Mouse (Mus musculus) heart, postnatal 25 days (tissue): ENCODE data around the gene Clasp1. TPM values are rescaled to one million over a fixed set of nuclear protein-coding genes. Genes with fewer than 3 reads are reported as not detected.

Experiments
- DNase-seq: peaks from one replicate; pipeline ENCODE4 v3.0.0; 2022; ENCODE audit warnings: low spot score
- intact Hi-C: fragments of 180-260 bp; cut with DNase I; formaldehyde crosslinking; loops from one replicate; pipeline ENCODE4 v1.15.1; 2025
- total RNA-seq, 2 experiments: library from RNA; stranded (reverse); gene quantifications; 2 replicates each; pipeline ENCODE4 v1.2.3; 2021

The Clasp1 gene
- total RNA-seq, 2 experiments from 2014 or later: 296 to 379 TPM

DNA sequence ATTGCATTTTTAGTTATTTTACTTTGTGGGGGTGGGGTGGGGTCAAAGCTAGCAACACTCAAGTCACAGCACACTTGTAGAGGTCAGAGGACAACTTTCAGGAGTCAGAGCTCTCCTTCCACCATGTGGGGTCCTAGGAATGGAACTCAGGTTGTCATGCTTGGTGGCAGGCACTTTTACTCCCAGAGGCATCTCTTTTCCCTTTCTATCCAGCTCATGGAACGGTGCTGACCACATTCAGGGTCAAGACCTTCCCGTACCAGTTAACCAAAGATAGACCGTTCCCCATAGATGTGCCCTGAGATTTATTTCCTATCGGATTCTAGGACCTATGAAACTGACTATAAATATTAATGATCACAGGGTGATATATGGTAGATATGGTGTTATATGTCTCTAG is 13.1 kb downstream of the Clasp1 start:
- intact Hi-C loops: no loop called here
- DNase-seq: no peak

DNA sequence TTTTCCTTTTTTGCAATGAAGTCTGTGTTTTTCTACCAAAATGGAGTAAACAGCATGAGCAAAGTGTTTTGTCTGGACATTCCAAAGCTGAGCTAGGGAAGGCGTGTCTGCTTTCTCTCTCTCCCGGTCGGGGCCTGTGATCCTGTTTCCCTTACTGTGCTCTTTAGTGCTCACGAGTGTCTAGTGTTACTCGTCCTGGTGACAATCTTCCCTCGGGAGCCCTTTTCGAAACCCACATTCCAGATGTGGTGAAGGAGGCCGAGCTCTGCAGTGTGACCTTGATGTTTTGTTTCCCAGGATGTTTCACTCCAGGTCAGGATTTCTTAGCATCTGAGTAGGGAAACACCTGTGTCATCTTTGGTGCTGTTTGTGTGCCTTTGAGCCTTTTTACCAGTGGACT is 13.7 kb downstream of the Clasp1 start:
- no peak for DNase-seq
- intact Hi-C loops: no loop called here

DNA sequence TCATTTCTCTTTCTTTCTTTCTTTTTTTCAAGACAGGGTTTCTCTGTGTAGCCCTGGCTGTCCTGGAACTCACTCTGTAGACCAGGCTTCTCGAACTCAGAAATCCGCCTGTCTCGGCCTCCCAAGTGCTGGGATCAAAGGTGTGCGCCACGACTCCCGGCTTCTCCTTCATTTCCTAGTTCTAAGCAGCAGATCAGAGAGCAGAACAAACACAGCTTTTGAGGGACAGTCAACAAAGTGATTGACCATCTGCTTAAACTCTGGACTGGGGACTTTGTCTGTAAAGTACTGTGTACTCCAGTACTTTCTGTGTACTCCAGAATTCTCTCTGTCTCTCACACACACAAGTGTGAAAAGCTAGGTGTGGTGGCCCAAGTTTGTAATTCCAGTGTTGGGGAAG is 14.1 kb downstream of the Clasp1 start:
- no peak for DNase-seq
- intact Hi-C loops: no loop called here

DNA sequence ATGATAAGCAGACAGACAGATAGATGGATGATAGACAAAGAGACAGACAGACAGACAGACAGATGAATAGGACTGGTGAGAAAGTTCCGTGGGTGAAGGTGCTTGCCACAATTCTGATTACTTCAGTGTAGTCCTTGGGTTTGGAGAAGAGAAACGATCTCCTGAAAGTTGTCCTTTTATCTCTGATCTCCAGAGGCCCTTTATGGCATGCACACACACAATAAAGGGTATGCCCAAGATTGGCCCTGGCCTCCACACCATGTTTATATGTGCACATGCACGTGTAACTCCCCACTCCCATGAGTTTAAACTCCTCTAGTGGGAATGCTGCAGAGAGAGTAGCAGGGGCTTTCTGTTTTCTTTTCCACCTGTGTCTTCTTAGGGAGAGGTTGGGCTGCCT is 14.6 kb downstream of the Clasp1 start:
- intact Hi-C loops: no loop called here
- no peak for DNase-seq

DNA sequence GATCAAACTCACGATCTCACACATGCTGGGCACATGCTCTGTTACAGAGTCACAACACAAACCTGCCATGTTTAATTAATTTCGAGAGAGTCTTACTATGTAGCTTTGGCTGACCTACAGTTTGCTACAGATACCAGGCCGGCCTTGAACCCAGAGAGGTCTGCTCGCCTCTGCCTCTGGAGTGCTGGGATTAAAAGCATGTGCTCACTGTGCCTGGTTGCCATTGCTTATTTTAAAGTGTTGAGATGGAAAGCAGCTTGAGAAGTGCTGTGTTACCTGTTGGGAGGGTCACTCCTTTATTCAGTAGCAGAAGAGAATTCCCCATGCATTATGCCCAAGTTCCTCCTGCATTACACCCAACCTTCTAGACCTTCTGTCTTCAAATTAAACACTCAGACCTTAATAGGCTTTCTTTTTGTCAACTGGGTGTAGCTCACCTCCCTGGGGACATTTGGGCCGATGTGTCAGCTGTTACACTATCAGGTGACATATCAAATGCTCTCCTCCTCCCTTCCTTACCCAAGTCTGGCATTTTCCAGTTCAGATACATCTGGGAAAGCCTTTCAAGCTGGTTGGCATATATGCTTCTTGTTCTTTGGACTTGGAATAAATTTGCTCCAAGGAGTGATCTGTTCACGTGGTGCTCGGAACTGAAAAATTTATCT is 18.9 kb downstream of the Clasp1 start:
- DNase-seq: no peak
- intact Hi-C loops: no loop called here

DNA sequence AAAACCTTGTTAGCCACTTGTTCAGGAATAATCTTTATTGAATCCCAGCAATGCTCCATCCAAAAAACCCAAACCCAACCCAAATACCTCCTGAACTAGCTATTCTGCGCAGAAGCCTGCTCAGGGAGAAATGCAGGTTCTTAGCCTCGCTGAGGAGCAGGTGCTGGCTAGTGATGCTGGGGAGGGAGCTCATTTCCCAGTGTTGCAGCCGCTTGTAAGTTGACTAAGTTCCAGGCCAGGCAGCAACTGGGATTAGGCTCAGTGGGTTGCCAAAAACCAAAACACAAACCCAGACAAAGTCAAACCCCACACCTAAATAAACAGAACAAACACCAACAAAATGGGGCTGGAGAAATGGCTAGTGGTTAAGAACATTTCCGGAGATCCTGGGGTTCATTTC is 20.4 kb downstream of the Clasp1 start:
- no peak for DNase-seq

DNA sequence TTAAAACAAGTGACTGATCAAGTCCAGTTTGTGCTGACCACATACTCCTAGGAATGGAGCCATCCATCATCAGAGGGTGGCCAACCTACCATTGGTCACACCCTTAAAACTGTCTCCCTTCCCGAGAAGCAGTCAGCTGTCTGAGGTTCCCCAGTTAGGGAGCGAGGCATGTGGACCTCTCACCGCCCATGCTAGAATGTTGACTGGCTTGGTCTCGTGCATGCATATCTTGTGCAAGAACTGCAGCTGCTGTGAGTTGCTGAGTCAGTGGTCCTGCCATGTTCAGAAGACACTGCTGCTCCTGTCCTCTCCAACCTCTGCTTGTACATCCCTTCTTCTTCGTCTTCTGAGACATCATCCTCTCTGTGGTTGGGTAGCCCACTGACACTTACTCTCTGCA is 22.0 kb downstream of the Clasp1 start:
- intact Hi-C loops: no loop called here

More for the DNA sequence above, 20.4 kb downstream of the Clasp1 start:
- intact Hi-C loops: no loop called here

DNA sequence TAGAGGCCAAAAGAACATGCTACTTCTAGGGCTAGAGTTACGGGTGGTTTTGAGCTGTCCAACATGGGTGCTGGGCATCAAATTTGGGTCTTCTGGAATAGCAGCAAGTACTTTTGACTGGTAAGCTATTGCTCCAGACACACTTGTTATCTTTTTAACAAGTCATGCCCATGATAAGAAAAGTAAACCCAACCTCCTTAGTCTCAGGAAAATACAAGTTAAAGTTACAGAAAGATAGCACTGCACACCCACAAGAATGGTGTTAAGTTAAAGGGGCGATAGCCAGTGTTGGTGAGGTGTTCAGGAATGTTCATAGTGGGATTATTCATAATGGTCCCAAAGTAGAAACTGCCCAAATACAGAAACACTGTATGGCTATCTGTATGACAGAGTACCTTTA is 24.3 kb downstream of the Clasp1 start:
- intact Hi-C loops: no loop called here
- no peak for DNase-seq

More for the DNA sequence above, 22.0 kb downstream of the Clasp1 start:
- no peak for DNase-seq

DNA sequence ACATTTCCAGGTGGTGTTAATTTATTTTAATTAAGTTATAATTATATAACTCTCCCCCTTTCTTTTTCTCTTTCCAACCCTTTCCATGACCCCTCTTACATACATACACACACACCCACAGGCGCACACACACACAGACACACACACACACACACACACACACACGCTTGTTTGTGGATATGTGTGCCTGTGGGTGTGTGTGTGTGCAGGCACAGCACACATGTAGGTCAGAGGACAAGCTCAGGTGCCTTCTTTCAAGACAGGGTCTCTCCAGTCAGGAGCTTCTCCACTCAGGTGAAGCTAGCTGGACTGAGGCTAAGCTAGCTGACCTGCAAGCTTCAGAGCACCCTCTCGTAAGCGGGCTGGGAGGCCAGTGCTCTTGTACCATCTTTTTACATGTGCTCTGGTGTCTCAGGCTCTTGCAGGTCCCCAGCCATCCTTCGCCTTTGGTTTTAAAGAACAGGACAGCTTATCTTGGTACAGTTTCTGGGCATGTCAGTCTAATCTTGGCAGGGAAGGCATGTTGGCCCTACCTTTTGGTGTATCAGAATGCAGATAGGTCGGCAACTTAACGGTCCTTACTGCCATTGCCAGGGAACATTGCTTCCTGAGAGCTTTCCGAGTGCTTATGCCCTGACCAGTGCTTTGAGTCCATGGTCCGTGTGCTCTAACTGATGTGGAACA is 28.3 kb downstream of the Clasp1 start:
- intact Hi-C loops: loop anchor here (5.0 kb wide), 1 partner anchor 40 kb away; no protein-coding TSS in a partner anchor
- no peak for DNase-seq

DNA sequence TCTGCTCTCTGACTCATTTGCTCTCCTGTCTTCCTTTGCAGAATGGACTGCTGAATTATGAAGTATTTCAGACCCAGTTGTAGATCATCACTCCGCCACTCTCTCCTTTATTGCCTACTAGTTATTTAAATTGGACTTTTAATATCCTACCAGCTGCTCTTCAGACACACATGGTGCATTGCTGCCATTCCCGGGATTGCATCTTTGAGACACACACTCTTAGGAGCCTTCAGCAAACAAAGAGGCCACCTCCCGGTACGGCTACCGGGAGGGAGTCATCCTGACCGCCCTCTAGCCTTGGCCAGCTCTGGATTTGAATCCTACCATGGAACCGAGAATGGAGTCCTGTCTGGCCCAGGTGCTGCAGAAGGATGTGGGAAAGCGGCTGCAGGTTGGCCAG is 30.5 kb downstream of the Clasp1 start:
- intact Hi-C loops: loop anchor here (5.0 kb wide), 1 partner anchor 38 kb away; no protein-coding TSS in a partner anchor
- DNase-seq: no peak

DNA sequence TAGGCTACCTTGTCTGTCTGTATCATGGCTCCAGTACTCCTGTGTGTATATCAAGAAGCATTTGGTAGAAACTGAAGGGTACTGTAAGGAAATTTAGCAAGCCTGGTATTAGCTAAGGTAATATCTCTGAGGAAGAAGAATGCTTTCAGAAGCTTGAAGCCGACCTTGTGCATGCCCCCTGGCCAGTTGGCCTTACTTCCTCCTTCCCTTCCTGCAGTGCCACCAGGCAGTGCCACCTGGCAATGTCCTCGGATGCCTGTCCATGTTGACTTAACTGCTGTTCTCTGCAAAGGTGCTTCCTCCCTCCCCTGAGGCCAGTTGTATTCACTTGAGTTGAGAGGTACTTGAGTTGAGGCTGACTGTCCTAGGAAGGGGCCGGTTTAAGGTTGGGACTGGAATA is 32.3 kb downstream of the Clasp1 start:
- DNase-seq: no peak
- intact Hi-C loops: no loop called here

DNA sequence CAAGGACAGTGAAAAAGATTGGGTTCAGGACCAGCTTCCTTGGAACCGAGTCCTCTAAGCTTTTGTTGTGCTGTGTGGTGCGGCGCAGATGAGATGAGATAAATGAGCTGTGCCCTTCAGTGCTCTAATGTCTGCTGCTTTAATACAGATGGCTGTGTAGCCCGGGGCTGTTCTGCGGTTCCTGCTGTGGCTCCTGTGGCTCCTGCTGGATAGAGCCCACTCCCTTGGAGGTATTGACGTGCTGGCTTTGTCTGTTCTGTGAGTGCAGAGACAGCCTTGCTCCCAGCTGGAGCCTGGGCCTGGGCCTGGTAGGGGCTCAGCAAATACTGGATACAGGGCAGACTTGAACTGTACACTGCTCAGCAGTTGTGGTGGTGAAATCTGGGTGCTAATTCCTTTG is 34.0 kb downstream of the Clasp1 start:
- no peak for DNase-seq
- intact Hi-C loops: no loop called here

DNA sequence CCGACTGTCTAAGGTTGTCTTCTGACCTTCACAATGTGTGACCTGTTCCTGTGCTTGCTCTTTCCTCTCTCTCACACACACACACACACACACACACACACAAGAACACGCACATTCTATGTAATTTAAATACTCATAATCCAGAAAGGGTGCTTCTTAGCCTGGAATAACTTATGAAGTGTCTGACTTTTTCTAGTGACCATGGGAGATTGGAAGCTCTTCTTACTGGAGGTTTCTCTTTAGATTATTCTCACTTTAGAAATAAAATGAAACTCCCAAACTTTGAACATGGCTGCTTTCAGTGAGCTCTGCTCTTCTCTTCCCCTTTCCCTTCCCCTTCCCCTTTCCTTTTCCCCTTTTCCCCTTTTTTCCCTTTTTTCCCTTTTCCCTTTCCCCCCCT is 37.1 kb downstream of the Clasp1 start:
- no peak for DNase-seq
- intact Hi-C loops: no loop called here

DNA sequence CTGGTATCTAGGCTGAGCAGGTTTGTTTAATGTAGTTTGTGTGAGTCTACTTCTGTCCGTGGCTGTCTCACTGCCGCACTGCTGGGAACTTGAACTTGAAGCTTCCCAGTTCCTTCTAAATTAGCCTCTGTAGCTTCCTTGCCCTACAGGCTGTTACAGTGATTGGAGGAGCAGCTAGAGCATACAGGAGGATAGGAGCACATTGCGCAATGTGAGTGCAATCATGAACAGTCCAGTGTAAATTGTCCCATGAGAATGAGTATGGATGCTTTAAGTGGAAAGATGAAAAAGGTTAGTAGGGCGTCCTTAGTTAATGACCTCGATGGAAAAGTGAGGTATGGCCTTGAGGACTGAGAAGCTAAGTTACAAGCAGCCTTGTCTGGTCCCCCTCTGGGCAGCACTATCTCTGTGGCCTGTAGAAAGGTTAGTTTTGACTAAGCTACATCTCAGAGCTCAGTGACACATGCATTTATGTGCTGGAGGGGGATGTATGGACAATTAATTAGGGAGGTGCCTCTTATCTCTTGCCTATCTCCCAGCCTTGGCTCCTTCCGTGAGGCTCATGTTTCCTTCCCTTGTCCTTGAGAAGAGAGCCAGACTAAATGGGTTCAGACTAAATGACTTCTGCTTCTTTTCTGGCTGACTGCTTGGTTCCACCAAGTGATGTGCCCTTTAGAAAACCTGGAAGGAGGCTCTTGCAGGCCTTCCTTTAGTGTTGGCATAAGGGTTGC is 39.7 kb downstream of the Clasp1 start:
- no peak for DNase-seq
- intact Hi-C loops: no loop called here

DNA sequence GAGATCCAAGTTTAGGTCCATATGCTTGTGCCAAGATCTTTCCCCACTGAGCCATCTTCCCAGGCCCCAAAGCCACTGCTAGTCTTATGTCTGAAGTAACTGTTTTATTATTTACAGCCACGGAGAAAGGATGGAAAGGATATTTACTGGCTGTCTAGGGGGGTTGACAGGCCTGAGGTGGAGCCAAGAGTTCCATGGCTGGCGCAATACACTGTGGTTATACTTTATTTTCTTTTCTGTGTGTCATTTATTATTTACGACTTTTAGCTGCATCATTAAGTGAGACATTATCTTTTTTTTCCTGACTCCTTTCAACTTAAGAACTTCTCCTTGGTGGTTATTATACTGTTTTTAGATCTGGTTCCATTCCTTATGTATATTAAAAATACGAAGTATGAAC is 42.7 kb downstream of the Clasp1 start:
- DNase-seq: no peak
- intact Hi-C loops: no loop called here

DNA sequence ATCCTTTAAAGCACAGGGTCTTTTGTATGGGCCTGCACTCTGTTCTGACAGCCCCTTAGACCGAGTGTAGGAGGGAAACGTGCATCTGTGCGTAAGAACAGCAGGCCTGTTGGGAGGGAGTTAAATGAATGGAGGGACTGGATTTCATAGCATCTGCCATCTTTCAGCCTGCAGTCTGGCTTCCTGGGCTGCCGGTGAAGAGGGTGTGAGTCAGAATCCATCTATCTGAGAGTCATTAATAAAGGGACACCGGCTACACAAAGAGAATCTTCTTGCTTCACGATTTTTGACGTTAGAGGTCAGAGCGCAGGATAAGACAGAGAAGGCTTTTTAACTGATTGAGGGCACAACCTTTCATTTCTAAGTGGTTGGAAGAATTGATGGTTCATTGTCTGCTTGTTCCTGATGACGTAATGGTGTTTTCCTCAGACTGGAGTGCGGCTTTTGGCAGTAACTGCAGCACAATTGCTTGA is 46.2 kb downstream of the Clasp1 start:
- intact Hi-C loops: no loop called here
- DNase-seq: no peak

DNA sequence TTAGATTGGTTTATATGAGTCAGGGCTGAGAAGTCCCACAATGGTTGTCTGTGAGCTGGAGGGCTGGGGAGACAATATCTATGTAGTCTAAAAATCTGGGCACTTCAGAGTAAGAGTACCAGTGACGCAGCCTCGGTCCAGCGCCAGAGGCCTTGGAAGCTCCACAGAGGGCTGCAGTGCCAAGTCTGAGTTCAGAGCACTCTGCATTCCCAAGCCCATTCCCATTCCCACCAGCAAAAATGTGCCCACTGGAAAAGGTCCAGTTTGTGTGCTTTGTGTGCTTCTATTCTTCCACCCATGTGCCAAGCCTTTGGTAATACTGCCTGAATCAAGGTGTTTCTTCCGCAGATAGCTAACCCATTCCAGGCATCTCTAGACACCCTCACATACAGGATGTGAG is 49.0 kb downstream of the Clasp1 start:
- no peak for DNase-seq
- intact Hi-C loops: no loop called here

DNA sequence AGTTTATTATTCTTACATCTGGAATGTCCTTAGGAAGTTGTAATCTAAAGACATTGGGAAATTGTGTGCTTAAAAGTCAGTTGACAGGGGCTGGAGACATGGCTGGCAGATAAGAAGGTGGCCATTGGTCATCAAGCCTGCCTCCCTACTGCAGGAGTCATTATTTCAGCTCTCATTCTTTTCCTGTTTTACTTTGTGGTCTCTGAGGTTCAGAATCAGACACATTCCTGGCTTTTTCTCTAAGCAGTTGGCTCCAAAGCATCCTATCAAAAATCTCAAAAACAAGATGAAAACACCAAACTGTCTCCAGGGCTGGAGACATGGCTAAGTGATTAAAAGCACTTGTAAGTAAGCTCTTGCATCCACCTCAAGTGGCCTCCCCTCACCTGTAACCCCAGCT is 49.5 kb downstream of the Clasp1 start:
- no peak for DNase-seq
- intact Hi-C loops: no loop called here

DNA sequence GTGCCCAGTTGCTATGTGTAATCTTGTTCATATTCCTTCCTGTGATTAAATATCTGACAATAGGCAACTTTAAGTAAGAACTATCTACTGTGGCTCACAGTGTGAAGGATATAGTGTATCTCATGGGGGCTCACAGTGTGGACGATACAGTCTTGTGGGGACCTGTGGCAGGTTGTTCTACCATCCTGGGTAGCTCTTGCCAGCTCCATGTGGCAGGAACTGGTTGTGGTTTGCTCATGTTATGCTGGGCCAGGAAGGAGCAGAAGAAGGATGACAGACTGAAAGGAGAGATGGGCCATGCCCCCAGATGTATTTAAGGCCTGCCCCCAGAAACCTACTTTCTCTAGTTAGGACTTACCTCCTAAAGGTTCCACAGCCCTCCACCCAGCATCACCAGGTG is 51.7 kb downstream of the Clasp1 start:
- intact Hi-C loops: no loop called here
- no peak for DNase-seq

DNA sequence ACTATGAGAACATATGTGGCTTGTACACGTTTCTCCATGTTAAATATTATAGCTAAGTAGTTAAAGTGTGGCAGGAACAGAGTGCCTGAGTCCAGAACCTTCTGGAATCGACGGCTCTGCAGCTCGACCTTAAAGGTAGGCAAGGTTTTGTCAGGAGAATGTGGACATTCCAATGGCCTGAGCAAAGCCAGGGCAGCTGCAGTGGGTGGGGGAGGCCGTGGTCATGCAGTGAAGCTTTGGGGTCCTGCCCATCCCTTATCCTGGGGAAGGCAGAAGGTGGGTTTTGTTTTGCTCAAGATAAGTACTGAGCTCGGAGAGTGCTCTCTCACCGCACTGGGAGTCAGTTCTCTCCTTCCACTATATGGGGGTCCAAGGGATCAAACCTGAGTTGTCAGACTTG is 55.6 kb downstream of the Clasp1 start:
- intact Hi-C loops: no loop called here
- no peak for DNase-seq

DNA sequence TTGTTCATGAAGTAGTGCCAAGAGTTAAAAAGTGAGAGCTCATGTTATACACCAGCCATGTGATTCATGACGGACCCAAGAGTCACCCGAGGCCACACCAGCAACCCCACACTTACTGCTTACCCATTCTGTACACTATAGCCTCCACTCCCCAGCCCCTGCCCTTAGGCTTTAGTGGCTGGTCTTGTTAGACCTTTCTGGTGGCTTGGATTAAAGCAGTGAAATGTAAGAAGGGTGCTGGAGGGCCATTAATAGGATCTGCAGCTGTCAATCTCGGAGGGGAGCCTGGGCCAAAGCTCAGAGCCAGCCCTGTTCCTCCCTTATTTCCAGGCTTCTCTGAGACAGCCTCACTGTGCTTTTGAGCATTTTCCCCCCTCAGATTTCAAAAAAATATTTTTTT is 56.1 kb downstream of the Clasp1 start:
- intact Hi-C loops: no loop called here
- no peak for DNase-seq
